ENCODE assay signal across 8 mouse cellular contexts in genomic region chr4:115057674-115058316, GRCm38 (mm10). TPM values are rescaled to one million over a fixed set of nuclear protein-coding genes. Genes with fewer than 3 reads are reported as not detected.
DNase-seq lines count a peak whose midpoint lies in the region; ATAC-seq lines count a peak whose summit lies in the region.

No protein-coding gene starts in this region.

- no peak for ATAC-seq in lung, embryonic 16.5 days (ENCODE audit: low read depth)
- no peak for ATAC-seq in forebrain, embryonic 11.5 days (replicated peaks; ENCODE audit: low FRiP score)
- peak; percentile 25; the same call in 1 of the 2 replicates for ATAC-seq in hindbrain, embryonic 16.5 days
- peak; percentile 39 for ATAC-seq in midbrain, embryonic 12.5 days (ENCODE audit: low FRiP score, low read depth)

- no peak for DNase-seq in lung, adult 18-20 months
- DNase-seq in forebrain, embryonic 11.5 days (ENCODE audit: low spot score): peak; percentile 72
- no peak for DNase-seq in thymus, postnatal 36 days
- DNase-seq in left cerebral cortex, adult 8-10 months (ENCODE audit: low spot score in 2 of 2): no peak
- DNase-seq in right cerebral cortex, postnatal 14 days: no peak

- H3K27me3 ChIP-seq in lung, embryonic 16.5 days (ENCODE audit: control insufficient read depth, insufficient read depth, low read depth, low read length): peaks cover 83% of the 10 kb centered on the region
- peaks cover 91% of the 10 kb centered on the region for H3K27me3 ChIP-seq in forebrain, embryonic 11.5 days (ENCODE audit: control insufficient read depth, insufficient read depth, low read length)
- peaks cover 56% of the 10 kb centered on the region for H3K27me3 ChIP-seq in hindbrain, embryonic 16.5 days (replicated peaks; ENCODE audit: control insufficient read depth, insufficient read depth, low read length)
- H3K27me3 ChIP-seq in midbrain, embryonic 12.5 days: peaks cover 95% of the 10 kb centered on the region

- peak overlapping the region; percentile 69 for H3K9ac ChIP-seq in lung, embryonic 16.5 days (ENCODE audit: low read length)
- H3K9ac ChIP-seq in forebrain, embryonic 11.5 days (ENCODE audit: low read length): peak overlapping the region; percentile 35; the same call in 1 of the 2 replicates
- peak overlapping the region; percentile 41; the same call in 1 of the 2 replicates for H3K9ac ChIP-seq in hindbrain, embryonic 16.5 days (ENCODE audit: low read depth, low read length)
- peak overlapping the region; percentile 47 for H3K9ac ChIP-seq in midbrain, embryonic 12.5 days (replicated peaks)

- H3K9me3 ChIP-seq in lung, embryonic 16.5 days (ENCODE audit: control insufficient read depth, low read length): no peaks in the 10 kb centered on the region
- no peaks in the 10 kb centered on the region for H3K9me3 ChIP-seq in forebrain, embryonic 11.5 days (ENCODE audit: control insufficient read depth, low read length)
- no peaks in the 10 kb centered on the region for H3K9me3 ChIP-seq in hindbrain, embryonic 16.5 days (ENCODE audit: control insufficient read depth, low read length)
- H3K9me3 ChIP-seq in midbrain, embryonic 12.5 days: no peaks in the 10 kb centered on the region

- no peaks in the 10 kb centered on the region for H3K36me3 ChIP-seq in lung, embryonic 16.5 days (ENCODE audit: control insufficient read depth, insufficient read depth, low read length)
- H3K36me3 ChIP-seq in forebrain, embryonic 11.5 days (ENCODE audit: control insufficient read depth, insufficient read depth, low read length): no peaks in the 10 kb centered on the region
- H3K36me3 ChIP-seq in hindbrain, embryonic 16.5 days (ENCODE audit: control insufficient read depth, insufficient read depth, low read length): no peaks in the 10 kb centered on the region
- no peaks in the 10 kb centered on the region for H3K36me3 ChIP-seq in midbrain, embryonic 12.5 days

- H3K4me2 ChIP-seq in lung, embryonic 16.5 days (ENCODE audit: low read depth, low read length): peak overlapping the region; percentile 74; the same call in 1 of the 2 replicates
- peak overlapping the region; percentile 9; the same call in 1 of the 2 replicates for H3K4me2 ChIP-seq in forebrain, embryonic 11.5 days (ENCODE audit: low read depth, low read length, severe bottlenecking)
- no peak overlapping the region for H3K4me2 ChIP-seq in hindbrain, embryonic 16.5 days (ENCODE audit: low read length)
- peak overlapping the region; percentile 51 for H3K4me2 ChIP-seq in midbrain, embryonic 12.5 days (replicated peaks)

- H3K4me1 ChIP-seq in lung, embryonic 16.5 days (replicated peaks; ENCODE audit: control insufficient read depth, insufficient read depth, low read length): peaks cover 14% of the 10 kb centered on the region
- H3K4me1 ChIP-seq in forebrain, embryonic 11.5 days (replicated peaks; ENCODE audit: control insufficient read depth, insufficient read depth, low read length): peaks cover 14% of the 10 kb centered on the region
- H3K4me1 ChIP-seq in hindbrain, embryonic 16.5 days (ENCODE audit: control insufficient read depth, insufficient read depth, low read depth, low read length): peaks cover 6% of the 10 kb centered on the region; the same call in 1 of the 2 replicates
- H3K4me1 ChIP-seq in midbrain, embryonic 12.5 days: peaks cover 19% of the 10 kb centered on the region

- under 1% methylated on average over 33 of the region's 33 CpGs for WGBS in lung, embryonic 16.5 days
- 0% methylated on average over 33 of the region's 33 CpGs for WGBS in forebrain, embryonic 11.5 days
- WGBS in hindbrain, embryonic 16.5 days: under 1% methylated on average over 32 of the region's 33 CpGs
- WGBS in midbrain, embryonic 12.5 days: 2% methylated on average over 33 of the region's 33 CpGs

- H3K27ac ChIP-seq in lung, embryonic 16.5 days (ENCODE audit: low read length): peak overlapping the region; percentile 76
- no peak overlapping the region for H3K27ac ChIP-seq in forebrain, embryonic 11.5 days (ENCODE audit: low read depth, low read length)
- peak overlapping the region; percentile 65 for H3K27ac ChIP-seq in hindbrain, embryonic 16.5 days (ENCODE audit: low read depth, low read length)
- peak overlapping the region; percentile 81 for H3K27ac ChIP-seq in midbrain, embryonic 12.5 days (replicated peaks)

- H3K4me3 ChIP-seq in lung, embryonic 16.5 days (ENCODE audit: low read length): peak overlapping the region; percentile 54
- H3K4me3 ChIP-seq in forebrain, embryonic 11.5 days (ENCODE audit: low read depth, low read length): peak overlapping the region; percentile 27
- H3K4me3 ChIP-seq in hindbrain, embryonic 16.5 days (ENCODE audit: low read length): peak overlapping the region; percentile 30
- H3K4me3 ChIP-seq in midbrain, embryonic 12.5 days: peak overlapping the region; percentile 37

RNA-seq across cellular contexts. Expression of gene Tal1, which starts 1.6 kb away (rescaled TPM):
- polyA plus RNA-seq in lung, embryonic 16.5 days (2015; fragmentation: Nextera tagmentation; extraction: Ambion mirVana): 1.6 and 1.7 TPM in 2 replicates
- 3.4 and 3.7 TPM in 2 replicates for polyA plus RNA-seq in forebrain, embryonic 11.5 days (2014; fragmentation: Nextera tagmentation; extraction: Ambion mirVana)
- 1.2 and 2.0 TPM in 2 replicates for polyA plus RNA-seq in hindbrain, embryonic 16.5 days (2015; fragmentation: Nextera tagmentation; extraction: Ambion mirVana)
- 9.6 and 9.8 TPM in 2 replicates for polyA plus RNA-seq in midbrain, embryonic 12.5 days (2016; fragmentation: Nextera tagmentation; extraction: Ambion mirVana)
- total RNA-seq in left cerebral cortex, adult 8-10 months (2022): 1 to 10 TPM; 1.2 to 2.1 (median 1.9) TPM

RNA-seq across cellular contexts. Expression of gene Pdzk1ip1, which starts 30.7 kb away (rescaled TPM):
- polyA plus RNA-seq in lung, embryonic 16.5 days (2015; fragmentation: Nextera tagmentation; extraction: Ambion mirVana): 33.8 and 37.9 TPM in 2 replicates
- polyA plus RNA-seq in forebrain, embryonic 11.5 days (2014; fragmentation: Nextera tagmentation; extraction: Ambion mirVana): 13.8 and 16.2 TPM in 2 replicates
- polyA plus RNA-seq in hindbrain, embryonic 16.5 days (2015; fragmentation: Nextera tagmentation; extraction: Ambion mirVana): 2.3 and 3.0 TPM in 2 replicates
- 11.8 and 12.9 TPM in 2 replicates for polyA plus RNA-seq in midbrain, embryonic 12.5 days (2016; fragmentation: Nextera tagmentation; extraction: Ambion mirVana)
- 1 to 10 TPM in 2 of 4 experiments, under 1 TPM in 1, not detected in 1; 0.63 to 1.2 (median 1.1) TPM for total RNA-seq in left cerebral cortex, adult 8-10 months (2022)

RNA-seq across cellular contexts. Expression of gene Stil, which starts 57.8 kb away (rescaled TPM):
- polyA plus RNA-seq in lung, embryonic 16.5 days (2015; fragmentation: Nextera tagmentation; extraction: Ambion mirVana): 14.2 and 18.1 TPM in 2 replicates
- polyA plus RNA-seq in forebrain, embryonic 11.5 days (2014; fragmentation: Nextera tagmentation; extraction: Ambion mirVana): 26.0 and 32.2 TPM in 2 replicates
- polyA plus RNA-seq in hindbrain, embryonic 16.5 days (2015; fragmentation: Nextera tagmentation; extraction: Ambion mirVana): 2.0 and 2.4 TPM in 2 replicates
- polyA plus RNA-seq in midbrain, embryonic 12.5 days (2016; fragmentation: Nextera tagmentation; extraction: Ambion mirVana): 15.7 and 16.4 TPM in 2 replicates
- total RNA-seq in left cerebral cortex, adult 8-10 months (2022): 1 to 10 TPM in 2 of 4 experiments, under 1 TPM in 2; 0.43 to 1.5 (median 0.85) TPM

Comparison
In these comparisons a context has a peak if more than half of its experiments do, and no peak if none do; other contexts are left out.
1. ATAC-seq: peak in hindbrain, embryonic 16.5 days (single experiment) and midbrain, embryonic 12.5 days (single experiment); none in lung, embryonic 16.5 days (single experiment) and forebrain, embryonic 11.5 days (single experiment).
2. Peak in every context shown above with its lines, with median percentiles within 50 percentile points of each other: H3K4me3 ChIP-seq and H3K9ac ChIP-seq.